Comparison of ENCODE assay signal across 8 mouse cellular contexts in the genomic region with DNA sequence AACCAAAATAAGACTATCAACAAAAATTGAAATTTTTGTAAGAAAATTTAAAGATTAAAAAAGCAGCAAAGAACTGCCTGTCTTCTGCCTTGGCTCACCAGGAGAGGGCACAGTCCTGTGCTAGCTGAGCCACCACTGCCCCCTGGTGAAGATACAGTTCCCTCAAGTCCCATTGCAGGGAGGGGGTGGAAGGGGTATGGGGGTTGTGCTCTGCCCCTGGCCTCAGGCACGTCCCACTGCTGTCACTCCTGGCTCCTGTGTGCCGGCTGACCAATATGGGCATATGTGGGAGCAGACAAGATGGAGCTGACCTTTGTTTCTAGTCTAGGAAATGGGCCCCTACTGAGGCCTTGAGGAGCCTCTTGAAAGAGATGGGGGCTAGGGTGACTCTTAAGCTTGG. TPM values are rescaled to one million over a fixed set of nuclear protein-coding genes. Genes with fewer than 3 reads are reported as not detected.
A peak's percentile ranks its signal among the peaks of the same experiment; 100 is the strongest.
DNase-seq lines count a peak whose midpoint lies in the region; ATAC-seq and TF ChIP-seq lines count a peak whose summit lies in the region.

No protein-coding gene starts in this region.

- no peak for TF ChIP-seq POLR2A in cerebellum, adult 2 months (IDR thresholded peaks at IDR 0.05; ENCODE audit: borderline replicate concordance, insufficient read depth, low read length)
- TF ChIP-seq POLR2A in bone marrow, adult 2 months (IDR thresholded peaks at IDR 0.05; ENCODE audit: borderline replicate concordance, control insufficient read depth, low read depth, low read length), result no peak

- peak; percentile 77 for TF ChIP-seq CTCF in cerebellum, adult 2 months (IDR thresholded peaks at IDR 0.05; ENCODE audit: borderline replicate concordance, insufficient read depth, low read depth, low read length)
- TF ChIP-seq CTCF in bone marrow, adult 2 months (IDR thresholded peaks at IDR 0.05; ENCODE audit: control insufficient read depth, insufficient read depth, low read length), result peak; percentile 86
- peak; percentile 91 for TF ChIP-seq CTCF in lung, embryonic 14.5 days (IDR thresholded peaks at IDR 0.05; ENCODE audit: low read depth)

- no peaks in the 10 kb centered on the region for H3K27me3 ChIP-seq in cerebellum, adult 2 months (ENCODE audit: control insufficient read depth, insufficient read depth, low read length)
- H3K27me3 ChIP-seq in lung, embryonic 14.5 days (ENCODE audit: insufficient read depth, low read length), result no peaks in the 10 kb centered on the region

- H3K9me3 ChIP-seq in lung, embryonic 14.5 days (ENCODE audit: low read depth, low read length), result no peaks in the 10 kb centered on the region

- peak; percentile 67; the same call in 1 of the 2 replicates for ATAC-seq in lung, embryonic 14.5 days (ENCODE audit: insufficient read depth)

- no peak overlapping the region for H3K9ac ChIP-seq in lung, embryonic 14.5 days

- peaks cover 17% of the 10 kb centered on the region for H3K4me1 ChIP-seq in cerebellum, adult 2 months (ENCODE audit: control insufficient read depth, insufficient read depth, low read length)
- peaks cover under 1% of the 10 kb centered on the region; the same call in 1 of the 2 replicates for H3K4me1 ChIP-seq in bone marrow, adult 2 months (ENCODE audit: control insufficient read depth, insufficient read depth, low read length)
- peaks cover under 1% of the 10 kb centered on the region for H3K4me1 ChIP-seq in lung, embryonic 14.5 days (ENCODE audit: insufficient read depth)

- H3K36me3 ChIP-seq in lung, embryonic 14.5 days (ENCODE audit: insufficient read depth), result peaks cover 76% of the 10 kb centered on the region

- no peak overlapping the region for H3K4me2 ChIP-seq in lung, embryonic 14.5 days

- no peak for DNase-seq in cerebellum, adult 2 months
- no peak for DNase-seq in cerebellum, adult 9-10 months
- DNase-seq in 3T3-L1 (ENCODE audit: low read depth, low spot score), result peak; percentile 84
- peak; percentile 52 for DNase-seq in gastrocnemius, postnatal 25 days
- DNase-seq in kidney, adult 9 months, result peak; percentile 75
- peak; percentile 76 for DNase-seq in lung, embryonic 14.5 days
- peak; percentile 72 for DNase-seq in retina, embryonic 14.5 days (ENCODE audit: low spot score)

- WGBS in cerebellum, adult 2 months, result 20% methylated on average over 2 of the region's 2 CpGs
- whole genome bisulfite sequencing in bone marrow, adult 2 months, result 20% methylated on average over 2 of the region's 2 CpGs
- WGBS in lung, embryonic 14.5 days, result 11% methylated on average over 2 of the region's 2 CpGs

- H3K4me3 ChIP-seq in cerebellum, adult 2 months (replicated peaks; ENCODE audit: insufficient read depth, low read depth, low read length), result no peak overlapping the region
- no peak overlapping the region for H3K4me3 ChIP-seq in bone marrow, adult 2 months (replicated peaks; ENCODE audit: control insufficient read depth, low read depth, low read length)
- H3K4me3 ChIP-seq in lung, embryonic 14.5 days (ENCODE audit: low read depth, low read length), result no peak overlapping the region

- H3K27ac ChIP-seq in cerebellum, adult 2 months (ENCODE audit: insufficient read depth, low read length), result no peak overlapping the region
- no peak overlapping the region for H3K27ac ChIP-seq in bone marrow, adult 2 months (ENCODE audit: control insufficient read depth, insufficient read depth, low read depth, low read length, poor library complexity)
- no peak overlapping the region for H3K27ac ChIP-seq in lung, embryonic 14.5 days (ENCODE audit: low read depth)

RNA-seq across cellular contexts. Expression of gene Txnrd2, which starts 19.9 kb away (rescaled TPM):
- 20.6 and 23.1 TPM in 2 replicates for polyA plus RNA-seq in cerebellum, adult 2 months (2012; rRNA removed)
- 66.6 and 86.0 TPM in 2 replicates for polyA plus RNA-seq in bone marrow, adult 2 months (2011; ENCODE audit: insufficient read depth, insufficient read length, low replicate concordance, missing spikeins)
- total RNA-seq in gastrocnemius, postnatal 25 days (2021), result 10 to 100 TPM; 16.0 to 16.9 TPM
- polyA plus RNA-seq in lung, embryonic 14.5 days (2014; fragmentation: Nextera tagmentation; extraction: Ambion mirVana), result 18.7 and 21.5 TPM in 2 replicates

RNA-seq across cellular contexts. Expression of gene Comt, which starts 20.4 kb away (rescaled TPM):
- polyA plus RNA-seq in cerebellum, adult 2 months (2012; rRNA removed), result 145 and 146 TPM in 2 replicates
- 40.6 and 53.8 TPM in 2 replicates for polyA plus RNA-seq in bone marrow, adult 2 months (2011; ENCODE audit: insufficient read depth, insufficient read length, low replicate concordance, missing spikeins)
- 10 to 100 TPM; 33.3 to 44.8 TPM for total RNA-seq in gastrocnemius, postnatal 25 days (2021)
- 89.4 and 97.0 TPM in 2 replicates for polyA plus RNA-seq in lung, embryonic 14.5 days (2014; fragmentation: Nextera tagmentation; extraction: Ambion mirVana)

RNA-seq across cellular contexts. Expression of gene Arvcf, which starts 58.3 kb away (rescaled TPM):
- 34.7 and 38.7 TPM in 2 replicates for polyA plus RNA-seq in cerebellum, adult 2 months (2012; rRNA removed)
- polyA plus RNA-seq in bone marrow, adult 2 months (2011; ENCODE audit: insufficient read depth, insufficient read length, low replicate concordance, missing spikeins), result 4.7 and 13.7 TPM in 2 replicates
- 10 to 100 TPM; 12.5 to 14.3 TPM for total RNA-seq in gastrocnemius, postnatal 25 days (2021)
- polyA plus RNA-seq in lung, embryonic 14.5 days (2014; fragmentation: Nextera tagmentation; extraction: Ambion mirVana), result 25.7 and 30.8 TPM in 2 replicates

RNA-seq across cellular contexts. Expression of gene Tango2, which starts 58.4 kb away (rescaled TPM):
- 202 and 210 TPM in 2 replicates for polyA plus RNA-seq in cerebellum, adult 2 months (2012; rRNA removed)
- 49.3 and 54.7 TPM in 2 replicates for polyA plus RNA-seq in bone marrow, adult 2 months (2011; ENCODE audit: insufficient read depth, insufficient read length, low replicate concordance, missing spikeins)
- 10 to 100 TPM; 37.3 to 37.6 TPM for total RNA-seq in gastrocnemius, postnatal 25 days (2021)
- polyA plus RNA-seq in lung, embryonic 14.5 days (2014; fragmentation: Nextera tagmentation; extraction: Ambion mirVana), result 23.6 and 27.2 TPM in 2 replicates

Comparison
In these comparisons a context has a peak if more than half of its experiments do, and no peak if none do; other contexts are left out.
1. DNase-seq: peak in 3T3-L1 (single experiment), gastrocnemius, postnatal 25 days (single experiment), kidney, adult 9 months (single experiment), lung, embryonic 14.5 days (single experiment) and retina, embryonic 14.5 days (single experiment); none in cerebellum, adult 2 months (0 of 2) and cerebellum, adult 9-10 months (single experiment).
2. Peak in every context shown above with its lines, with median percentiles within 50 percentile points of each other: CTCF ChIP-seq.